In genomic region chr17:94001515-94001914, GRCm38 (mm10) we compare ENCODE assay signal across 29 mouse cellular contexts.
DNase-seq lines count a peak whose midpoint lies in the region; ATAC-seq and TF ChIP-seq lines count a peak whose summit lies in the region.
"Had no signal": no experiment of that assay in that cellular context is flagged by ENCODE, and none has a peak within 500 bp of the region (broad histone marks: within the 10 kb centered on the region; RNA-seq: fewer than 3 reads in every experiment).

No protein-coding gene starts in this region.

- no peak for TF ChIP-seq POLR2A in embryonic fibroblast, embryonic 13.5 days (IDR thresholded peaks at IDR 0.05; ENCODE audit: low read depth, low read length)

- no peak for TF ChIP-seq CTCF in left cerebral cortex, adult 2 months (IDR thresholded peaks at IDR 0.05)
- TF ChIP-seq CTCF in embryonic fibroblast, embryonic 13.5 days (IDR thresholded peaks at IDR 0.05; ENCODE audit: borderline replicate concordance, insufficient read depth, low read length): no peak

- no peaks in the 10 kb centered on the region for H3K9me3 ChIP-seq in hindbrain, embryonic 14.5 days (ENCODE audit: control insufficient read depth, low read length)
- H3K9me3 ChIP-seq: G1E; heart, embryonic 12.5 days; heart, embryonic 15.5 days; hindbrain, embryonic 10.5 days; hindbrain, embryonic 13.5 days had no signal

- no peak for DNase-seq in left cerebral cortex, adult 2 months (ENCODE audit: extremely low spot score in 1 of 2, low spot score in 2 of 2)
- no peak for DNase-seq in left cerebral cortex, adult 18-20 months (ENCODE audit: low spot score in 2 of 2)
- DNase-seq in 3134 (ENCODE audit: extremely low read depth, insufficient read length, low spot score) (peak; percentile 22), 416B (ENCODE audit: low read depth) (peak; percentile 24)
- no peak for DNase-seq in hindbrain, embryonic 14.5 days (ENCODE audit: low spot score)
- DNase-seq in embryo, embryonic 10 days (ENCODE audit: low spot score): no peak
- DNase-seq: adrenal gland, adult 2 months; adrenal gland, postnatal 14 days; B cell, adult 2 months; cerebellum, adult 11-12 months; cerebellum, adult 8-10 months; cerebellum, postnatal 10 days; cerebellum, postnatal 36 days; forebrain, postnatal 0 days; gastrocnemius, postnatal 10 days; heart, adult 18-20 months; heart, postnatal 10 days; heart, postnatal 36 days had no signal

- no peak overlapping the region for H3K9ac ChIP-seq in hindbrain, embryonic 14.5 days
- H3K9ac ChIP-seq: forebrain, postnatal 0 days; heart, embryonic 12.5 days; heart, embryonic 15.5 days; hindbrain, embryonic 13.5 days had no signal

- H3K4me2 ChIP-seq in hindbrain, embryonic 14.5 days (replicated peaks): no peak overlapping the region
- H3K4me2 ChIP-seq: heart, embryonic 12.5 days; heart, embryonic 15.5 days; hindbrain, embryonic 13.5 days had no signal

- no peaks in the 10 kb centered on the region for H3K27me3 ChIP-seq in hindbrain, embryonic 14.5 days (ENCODE audit: control insufficient read depth, insufficient read depth, low read length)
- H3K27me3 ChIP-seq: CH12.LX; heart, embryonic 12.5 days; heart, embryonic 15.5 days; hindbrain, embryonic 13.5 days had no signal

- intact Hi-C loops in left cerebral cortex, adult 2 months (cut with DNase I): no loop called here

- no peak for ATAC-seq in hindbrain, embryonic 14.5 days (ENCODE audit: low FRiP score)
- ATAC-seq: forebrain, embryonic 14.5 days; forebrain, postnatal 0 days; hindbrain, postnatal 0 days; inflammation-experienced regulatory T-cells, adult 6 months; intestine, embryonic 16.5 days had no signal

- no peak overlapping the region for H3K4me3 ChIP-seq in left cerebral cortex, adult 2 months
- no peak overlapping the region for H3K4me3 ChIP-seq in embryonic fibroblast, embryonic 13.5 days (ENCODE audit: insufficient read depth, low read length)
- no peak overlapping the region for H3K4me3 ChIP-seq in hindbrain, embryonic 14.5 days (replicated peaks; ENCODE audit: low read length)
- H3K4me3 ChIP-seq: heart, embryonic 12.5 days; heart, embryonic 15.5 days; hindbrain, embryonic 10.5 days; hindbrain, embryonic 13.5 days had no signal

- H3K36me3 ChIP-seq in hindbrain, embryonic 14.5 days (replicated peaks; ENCODE audit: control insufficient read depth, insufficient read depth): no peaks in the 10 kb centered on the region
- H3K36me3 ChIP-seq: G1E; heart, embryonic 12.5 days; heart, embryonic 15.5 days; hindbrain, embryonic 10.5 days; hindbrain, embryonic 13.5 days had no signal

- peaks cover 3% of the 10 kb centered on the region; the same call in 1 of the 2 replicates for H3K4me1 ChIP-seq in embryonic fibroblast, embryonic 13.5 days (ENCODE audit: control insufficient read depth, insufficient read depth, low read length)
- H3K4me1 ChIP-seq in hindbrain, embryonic 14.5 days (replicated peaks; ENCODE audit: control insufficient read depth, insufficient read depth, low read length): no peaks in the 10 kb centered on the region
- H3K4me1 ChIP-seq: heart, embryonic 12.5 days; heart, embryonic 15.5 days; hindbrain, embryonic 10.5 days; hindbrain, embryonic 13.5 days had no signal

- H3K27ac ChIP-seq in left cerebral cortex, adult 2 months: peak overlapping the region; percentile 16; the same call in 1 of the 2 replicates
- H3K27ac ChIP-seq in embryonic fibroblast, embryonic 13.5 days (ENCODE audit: insufficient read depth, low read length): peak overlapping the region; percentile 85
- H3K27ac ChIP-seq in hindbrain, embryonic 14.5 days: no peak overlapping the region
- H3K27ac ChIP-seq: heart, embryonic 15.5 days; hindbrain, embryonic 10.5 days; hindbrain, embryonic 13.5 days; hindbrain, postnatal 0 days had no signal

Comparison
In these comparisons a context has a peak if more than half of its experiments do, and no peak if none do; other contexts are left out.
1. DNase-seq: peak in 3134 (single experiment) and 416B (single experiment); none in left cerebral cortex, adult 2 months (0 of 2), left cerebral cortex, adult 18-20 months (0 of 2), hindbrain, embryonic 14.5 days (single experiment) and embryo, embryonic 10 days (single experiment).